Mouse (Mus musculus) hindbrain, embryonic 14.5 days (tissue): ENCODE measurements around the gene Sltm. TPM values are rescaled to one million over a fixed set of nuclear protein-coding genes. Genes with fewer than 3 reads are reported as not detected.

Experiments
- ATAC-seq: fragments of 200-750 bp; cut with Nextera tagmentation; 2 replicates; pipeline ENCODE4 v1.8.0; 2017; ENCODE audit warnings: moderate number of reproducible peaks, mild to moderate bottlenecking, moderate TSS enrichment, moderate library complexity; ENCODE audit not compliant: low FRiP score
- DNase-seq: peaks from one replicate; pipeline ENCODE4 v3.0.0-alpha.2; 2015; ENCODE audit warnings: low spot score
- H3K27ac ChIP-seq: fragments of 300-500 bp; sonication (generic); 2 replicates; pipeline ENCODE4 v1.5.1; 2014; ENCODE audit warnings: mild to moderate bottlenecking, moderate library complexity
- H3K27me3 ChIP-seq: fragments of 300-500 bp; sonication (generic); 2 replicates; pipeline ENCODE4 v1.6.1; 2014; ENCODE audit warnings: mild to moderate bottlenecking, low read length, mixed read lengths; ENCODE audit not compliant: control insufficient read depth, insufficient read depth
- H3K36me3 ChIP-seq: fragments of 300-500 bp; sonication (generic); replicated peaks from 2 replicates; pipeline ENCODE4 v1.6.1; 2014; ENCODE audit not compliant: control insufficient read depth, insufficient read depth
- H3K4me1 ChIP-seq: fragments of 300-500 bp; sonication (generic); replicated peaks from 2 replicates; pipeline ENCODE4 v1.6.1; 2014; ENCODE audit warnings: antibody characterized with exemption, low read length, mixed read lengths; ENCODE audit not compliant: control insufficient read depth, insufficient read depth
- H3K4me2 ChIP-seq: fragments of 300-500 bp; sonication (generic); replicated peaks from 2 replicates; pipeline ENCODE4 v1.6.1; 2014; ENCODE audit warnings: mild to moderate bottlenecking, moderate library complexity
- H3K4me3 ChIP-seq: fragments of 300-500 bp; sonication (generic); replicated peaks from 2 replicates; pipeline ENCODE4 v1.5.1; 2014; ENCODE audit warnings: mild to moderate bottlenecking, low read length
- H3K9ac ChIP-seq: fragments of 300-500 bp; sonication (generic); 2 replicates; pipeline ENCODE4 v1.6.1; 2014
- H3K9me3 ChIP-seq: fragments of 300-500 bp; sonication (generic); 2 replicates; pipeline ENCODE4 v1.6.1; 2016; ENCODE audit warnings: low read length; ENCODE audit not compliant: control insufficient read depth
- WGBS: fragments of 180-500 bp; shearing (Covaris S2); extraction: QIAGEN DNeasy Blood & Tissue Kit; methylation state at CpG from one replicate; pipeline ENCODE4 v1.1.7; 2014; 5-methylcytosine and 5-hydroxymethylcytosine counted together
- polyA plus RNA-seq: library from polyadenylated mRNA; unstranded; fragments of >200 nt; fragmentation: Nextera tagmentation; extraction: Ambion mirVana; gene quantifications from 2 replicates; pipeline ENCODE4 v1.2.1, GENCODE M21; 2014

Gene Sltm
- polyA plus RNA-seq = 50.8 and 58.1 TPM in 2 replicates

- ATAC-seq (peak; percentile 98), DNase-seq (peak; percentile 99)
- Histone ChIP-seq H3K27me3 (no peaks in the 10 kb centered on the region), H3K9me3 (no peaks in the 10 kb centered on the region), H3K9ac (peak within 1 kb of the TSS; percentile 86), H3K27ac (peak within 1 kb of the TSS; percentile 96), H3K4me3 (peak within 1 kb of the TSS; percentile 68), H3K4me1 (peaks cover 22% of the 10 kb centered on the region), H3K36me3 (no peaks in the 10 kb centered on the region), H3K4me2 (peak within 1 kb of the TSS; percentile 83)
- WGBS = under 1% methylated on average over 72 of the region's 75 CpGs
These were observed at the start of gene Sltm for GRCm38 (mm10) chr9:70542305-70543041. Gene Sltm (plus strand): TSS chr9:70542754.

GRCm38 (mm10) chr9:70493038-70493437 lies 49.5 kb upstream of the Sltm start:
- no peak overlapping the region for H3K4me2 ChIP-seq
- 96% methylated on average over 2 of the region's 2 CpGs for WGBS

GRCm38 (mm10) chr9:70496990-70497389 lies 45.6 kb upstream of the Sltm start:
- DNase-seq = no peak

More at GRCm38 (mm10) chr9:70493038-70493437, 49.5 kb upstream of the Sltm start:
- no peaks in the 10 kb centered on the region for H3K9me3 ChIP-seq
- no peaks in the 10 kb centered on the region for H3K27me3 ChIP-seq
- H3K4me3 ChIP-seq = no peak overlapping the region
- no peak for DNase-seq
- peaks cover 17% of the 10 kb centered on the region for H3K36me3 ChIP-seq
- H3K9ac ChIP-seq = no peak overlapping the region
- no peak for ATAC-seq
- H3K4me1 ChIP-seq = no peaks in the 10 kb centered on the region
- H3K27ac ChIP-seq = no peak overlapping the region

GRCm38 (mm10) chr9:70502284-70503014 lies 40.1 kb upstream of the Sltm start:
- no peak for DNase-seq
- no peaks in the 10 kb centered on the region for H3K27me3 ChIP-seq
- WGBS = 38% methylated on average over 10 of the region's 10 CpGs
- peak overlapping the region; percentile 61 for H3K4me2 ChIP-seq
- H3K4me1 ChIP-seq = peaks cover 11% of the 10 kb centered on the region
- peak overlapping the region; percentile 91 for H3K9ac ChIP-seq
- H3K9me3 ChIP-seq = no peaks in the 10 kb centered on the region
- H3K27ac ChIP-seq = peak overlapping the region; percentile 98
- peak overlapping the region; percentile 95 for H3K4me3 ChIP-seq
- no peak for ATAC-seq
- peaks cover 6% of the 10 kb centered on the region; the same call in 1 of the 2 replicates for H3K36me3 ChIP-seq

More at GRCm38 (mm10) chr9:70496990-70497389, 45.6 kb upstream of the Sltm start:
- no peak overlapping the region for H3K4me3 ChIP-seq
- H3K4me1 ChIP-seq = peaks cover 4% of the 10 kb centered on the region
- H3K9ac ChIP-seq = no peak overlapping the region
- H3K27ac ChIP-seq = no peak overlapping the region
- no peaks in the 10 kb centered on the region for H3K27me3 ChIP-seq
- no peak for ATAC-seq
- H3K36me3 ChIP-seq = peaks cover 16% of the 10 kb centered on the region
- H3K4me2 ChIP-seq = no peak overlapping the region
- H3K9me3 ChIP-seq = no peaks in the 10 kb centered on the region

GRCm38 (mm10) chr9:70503015-70503603 lies 39.4 kb upstream of the Sltm start:
- Histone ChIP-seq H3K9ac (peak overlapping the region; percentile 91), H3K36me3 (peaks cover 4% of the 10 kb centered on the region; the same call in 1 of the 2 replicates), H3K27ac (peak overlapping the region; percentile 98), H3K4me2 (peak overlapping the region; percentile 61), H3K27me3 (no peaks in the 10 kb centered on the region), H3K4me1 (peaks cover 11% of the 10 kb centered on the region), H3K9me3 (no peaks in the 10 kb centered on the region), H3K4me3 (peak overlapping the region; percentile 95)
- under 1% methylated on average over 47 of the region's 70 CpGs for WGBS
- ATAC-seq (peak; percentile 93), DNase-seq (peak; percentile 40)

- no peaks in the 10 kb centered on the region for H3K36me3 ChIP-seq
- peak within 1 kb of the TSS; percentile 91 for H3K9ac ChIP-seq
- peak; percentile 93 for DNase-seq
- no peaks in the 10 kb centered on the region for H3K9me3 ChIP-seq
- ATAC-seq = peak; percentile 97
- peak within 1 kb of the TSS; percentile 98 for H3K27ac ChIP-seq
- peak within 1 kb of the TSS; percentile 61 for H3K4me2 ChIP-seq
- H3K4me3 ChIP-seq = peak within 1 kb of the TSS; percentile 95
- no peaks in the 10 kb centered on the region for H3K27me3 ChIP-seq
- under 1% methylated on average over 32 of the region's 45 CpGs for WGBS
- H3K4me1 ChIP-seq = peaks cover 11% of the 10 kb centered on the region
These were observed 38.9 kb upstream of the Sltm start, which contains the start of gene Rnf111 for GRCm38 (mm10) chr9:70503626-70504041. Gene Rnf111 (minus strand): TSS chr9:70503725.

GRCm38 (mm10) chr9:70506186-70506585 lies 36.4 kb upstream of the Sltm start:
- 76% methylated on average over 2 of the region's 2 CpGs for WGBS
- peaks cover 11% of the 10 kb centered on the region for H3K4me1 ChIP-seq
- no peak overlapping the region for H3K9ac ChIP-seq
- H3K27me3 ChIP-seq = no peaks in the 10 kb centered on the region
- H3K9me3 ChIP-seq = no peaks in the 10 kb centered on the region
- H3K36me3 ChIP-seq = no peaks in the 10 kb centered on the region
- H3K4me2 ChIP-seq = no peak overlapping the region
- DNase-seq (no peak), ATAC-seq (no peak)
- no peak overlapping the region for H3K27ac ChIP-seq
- no peak overlapping the region for H3K4me3 ChIP-seq

GRCm38 (mm10) chr9:70506787-70507186 lies 35.8 kb upstream of the Sltm start:
- Histone ChIP-seq H3K4me2 (no peak overlapping the region), H3K4me3 (no peak overlapping the region), H3K9me3 (no peaks in the 10 kb centered on the region), H3K9ac (no peak overlapping the region), H3K4me1 (peaks cover 9% of the 10 kb centered on the region), H3K27me3 (no peaks in the 10 kb centered on the region), H3K27ac (no peak overlapping the region), H3K36me3 (no peaks in the 10 kb centered on the region)
- 83% methylated on average over 8 of the region's 8 CpGs for WGBS
- DNase-seq = no peak
- no peak for ATAC-seq
